Mouse (Mus musculus) liver, adult 2 months (tissue): ENCODE data around the gene Mprip.

Experiments
- CTCF ChIP-seq: fragments of 200-500 bp; IDR thresholded peaks from 2 replicates; pipeline ENCODE4 v1.5.1; 2011; ENCODE audit warnings: low read depth, low read length, control low read depth
- POLR2A ChIP-seq: fragments of 200-500 bp; IDR thresholded peaks from 2 replicates; pipeline ENCODE4 v1.6.1; 2011; ENCODE audit warnings: low read length, control low read depth; ENCODE audit not compliant: insufficient read depth; ENCODE audit errors: extremely low read depth

DNA sequence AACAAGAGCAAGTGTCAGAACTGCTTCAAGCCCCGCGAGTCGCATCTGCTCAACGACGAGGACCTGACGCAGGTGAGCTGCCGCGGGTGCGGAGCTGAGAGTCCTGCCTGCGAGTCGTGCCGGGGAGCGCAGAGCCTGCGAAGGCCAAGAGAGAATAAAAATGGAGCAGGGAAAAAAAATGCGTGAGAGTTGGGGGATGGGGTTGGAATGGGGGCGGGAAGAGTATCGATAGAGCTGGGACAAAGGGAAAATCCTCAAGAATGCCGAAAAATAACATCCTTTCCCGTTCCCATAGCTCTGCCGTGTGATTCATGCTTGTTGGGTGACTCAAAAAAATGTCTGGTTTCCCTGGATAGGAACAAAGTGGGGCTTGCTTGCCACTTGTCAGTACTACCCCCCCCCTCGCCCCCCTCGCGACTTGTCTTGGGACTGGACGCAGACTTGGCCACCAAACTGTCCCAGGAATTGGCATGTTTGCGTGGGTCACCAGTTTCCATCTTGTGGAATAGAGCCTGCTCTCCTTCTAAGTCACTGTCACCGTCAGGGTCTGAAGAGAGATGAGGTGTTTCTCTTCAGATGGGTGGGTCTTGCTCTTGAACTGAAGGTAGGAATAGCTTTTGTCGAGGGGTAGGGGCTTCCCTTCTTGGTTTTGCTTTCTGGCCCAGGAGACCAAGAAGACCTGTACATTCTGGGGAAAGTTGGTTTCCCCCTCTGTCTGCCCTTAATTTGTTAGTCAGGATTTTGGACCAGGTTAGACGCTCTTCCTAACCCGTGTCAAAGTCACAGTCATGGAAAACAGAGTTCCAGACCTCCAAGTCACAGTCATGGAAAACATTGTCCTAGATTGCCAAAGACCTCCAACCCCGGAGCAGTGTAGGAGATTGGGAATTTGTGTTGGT is 2.0 kb downstream of the Mprip start:
- TF ChIP-seq CTCF (no peak), POLR2A (no peak)
